Mouse (Mus musculus) lung, postnatal 0 days (tissue): ENCODE data around the gene Pp2d1.

Source experiments
- CTCF ChIP-seq: IDR thresholded peaks from 2 replicates; pipeline ENCODE4 v1.5.1; 2016; ENCODE audit warnings: antibody characterized with exemption, mild to moderate bottlenecking
- EP300 ChIP-seq: IDR thresholded peaks from 2 replicates; pipeline ENCODE4 v1.6.1; 2016; ENCODE audit warnings: antibody characterized with exemption, mild to moderate bottlenecking, control low read depth

DNA sequence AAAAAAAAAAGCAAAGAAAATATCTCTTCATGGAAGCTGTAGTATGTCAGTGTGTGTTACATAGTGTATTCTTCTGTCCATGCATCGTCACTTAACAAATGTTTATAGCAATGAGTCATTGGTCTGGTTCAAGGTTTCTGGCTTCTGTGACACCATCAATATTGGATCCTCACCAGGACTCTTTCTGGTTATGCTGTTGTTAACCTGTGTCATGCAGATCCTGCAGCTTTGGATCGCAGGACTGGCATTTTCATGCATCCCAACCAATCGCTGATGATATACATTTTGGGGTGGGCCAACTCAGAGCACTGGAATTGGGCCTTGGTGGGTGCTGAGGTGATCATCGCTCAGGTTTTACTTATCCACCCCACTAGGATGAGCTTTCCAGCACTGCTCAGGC, 3.3 kb upstream of the Pp2d1 start:
- TF ChIP-seq CTCF (no peak), EP300 (no peak)
